Mouse (Mus musculus): Measurements from ENCODE around the gene Col23a1.

The Col23a1 gene

GRCm38 (mm10) chr11:51542424-51542823 lies 252.7 kb downstream of the Col23a1 start:
- DNase-seq (ENCODE audit: low read depth) = no peak

GRCm38 (mm10) chr11:51543487-51544050 lies 253.8 kb downstream of the Col23a1 start:
- DNase-seq (ENCODE audit: low read depth) = no peak

DNA sequence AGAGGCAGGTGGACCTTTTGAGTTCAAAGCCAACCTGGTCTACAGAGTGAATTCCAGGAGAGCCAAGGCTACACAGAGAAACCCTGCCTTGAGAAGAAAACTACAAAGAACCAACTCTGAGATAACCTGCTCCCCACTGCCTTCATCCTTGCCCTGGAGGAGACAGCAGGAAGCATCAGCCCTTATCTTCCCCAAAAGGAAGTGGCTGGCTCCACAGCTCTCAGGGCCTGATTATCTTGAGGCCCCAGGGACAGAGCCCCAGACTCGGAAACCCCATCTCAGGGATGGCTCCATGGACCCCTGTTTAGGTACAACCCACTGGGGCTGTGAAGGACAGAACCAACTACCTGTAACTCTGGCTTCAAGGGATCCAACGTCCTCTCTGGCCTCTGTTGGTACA lies 254.7 kb downstream of the Col23a1 start:
- no peak for DNase-seq (ENCODE audit: low read depth)

DNA sequence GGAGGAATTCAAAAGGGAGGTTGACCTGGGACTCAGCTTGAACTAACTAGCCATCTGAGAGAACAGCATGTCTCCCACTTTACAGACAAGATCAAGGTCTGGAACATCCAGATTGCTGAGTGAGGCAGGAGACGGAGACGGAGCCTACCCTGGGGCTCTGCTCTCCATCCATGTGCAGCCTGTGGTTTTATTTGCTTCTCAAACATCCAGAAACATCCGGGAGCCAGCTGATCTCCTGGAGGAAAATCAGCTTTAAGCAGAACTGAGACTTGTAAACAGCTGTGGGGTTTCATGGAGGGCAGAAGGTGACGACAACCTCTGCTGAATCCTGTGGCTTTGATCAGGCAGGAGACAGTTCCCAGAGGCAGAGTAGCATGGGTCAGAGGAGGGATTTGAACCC lies 256.1 kb downstream of the Col23a1 start:
- no peak for DNase-seq (ENCODE audit: low read depth)

DNA sequence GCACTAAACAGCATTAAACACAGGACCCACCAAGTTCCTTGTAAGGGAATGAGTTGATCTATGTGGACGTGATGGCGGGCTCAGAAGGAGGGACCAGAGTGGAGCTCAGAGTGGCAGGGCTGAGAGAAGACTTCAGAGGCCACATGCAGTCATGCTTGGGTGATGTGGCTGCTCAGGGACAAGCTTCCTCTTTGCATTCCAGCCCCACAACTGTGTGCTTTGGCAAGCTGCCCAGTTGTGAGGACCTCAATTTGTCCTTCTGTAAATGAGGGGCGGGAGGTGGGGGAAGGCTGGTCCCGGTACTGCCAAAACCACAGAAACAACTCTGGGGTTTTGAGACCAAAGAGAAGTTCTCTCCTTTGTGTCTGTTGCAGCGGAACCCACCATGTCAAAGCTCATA lies 261.5 kb downstream of the Col23a1 start:
- DNase-seq (ENCODE audit: low read depth) = peak; percentile 38

DNA sequence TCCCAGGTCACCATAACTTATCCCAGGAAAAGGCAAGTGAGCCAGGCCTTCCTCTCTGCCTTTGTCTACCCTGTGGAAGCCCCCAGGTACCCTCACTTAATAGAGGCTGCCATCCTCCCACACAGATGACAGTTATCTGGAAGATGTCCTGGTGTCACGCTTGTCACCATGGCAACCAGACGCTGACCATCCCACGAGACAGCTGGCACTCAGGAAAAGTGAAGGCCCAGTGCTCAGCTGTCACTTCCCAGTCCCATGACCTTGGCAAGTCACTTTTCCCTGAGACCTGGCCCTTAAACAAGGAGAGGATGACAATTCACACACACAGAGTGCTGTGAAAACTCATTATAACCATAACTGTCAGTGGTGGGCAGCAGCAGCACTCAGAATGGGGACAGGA lies 262.4 kb downstream of the Col23a1 start:
- DNase-seq (ENCODE audit: low read depth) = no peak

GRCm38 (mm10) chr11:51554590-51554989 lies 264.9 kb downstream of the Col23a1 start:
- DNase-seq (ENCODE audit: low read depth) = no peak

DNA sequence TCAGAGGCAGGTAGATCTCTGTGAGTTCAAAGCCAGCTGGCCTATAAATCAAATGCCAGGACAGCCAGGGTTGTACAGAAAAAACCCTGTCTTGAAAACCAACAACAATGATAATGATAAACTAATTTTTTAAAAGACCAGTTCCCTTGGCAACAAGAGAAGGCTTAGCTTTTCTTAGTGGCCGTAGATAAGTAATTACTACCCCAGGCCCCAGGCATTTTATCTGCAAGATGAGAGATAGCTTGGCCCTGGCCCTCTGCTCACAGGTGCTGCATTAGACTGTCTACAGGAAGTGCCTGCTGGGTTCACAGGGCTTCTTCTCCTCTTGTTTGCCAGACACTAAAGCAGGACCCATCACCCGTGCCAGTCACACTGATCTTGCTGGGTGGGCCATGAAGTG lies 265.3 kb downstream of the Col23a1 start:
- DNase-seq (ENCODE audit: low read depth) = no peak

GRCm38 (mm10) chr11:51563276-51563675 lies 273.6 kb downstream of the Col23a1 start:
- DNase-seq (ENCODE audit: low read depth) = no peak

DNA sequence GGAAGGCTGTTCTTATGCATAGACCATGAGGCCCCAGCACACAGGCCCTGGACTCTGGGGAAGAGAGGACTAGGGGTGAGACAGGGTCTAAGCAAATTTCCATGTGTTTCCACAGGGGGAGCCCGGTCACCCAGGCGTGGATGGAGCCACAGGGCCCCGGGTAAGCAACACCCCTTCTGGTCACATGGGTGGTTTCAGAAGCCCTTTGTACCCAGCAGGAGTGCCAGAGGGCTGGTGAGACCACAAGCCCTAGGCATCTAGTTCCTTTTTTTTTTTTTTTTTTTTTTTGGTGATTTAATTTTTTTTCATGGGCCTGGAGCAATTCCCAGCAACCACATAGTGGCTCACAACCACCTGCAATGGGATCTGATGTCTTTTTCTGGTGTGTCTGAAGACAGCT lies 275.3 kb downstream of the Col23a1 start:
- peak; percentile 54 for DNase-seq (ENCODE audit: low read depth)

GRCm38 (mm10) chr11:51565951-51566350 lies 276.2 kb downstream of the Col23a1 start:
- DNase-seq (ENCODE audit: low read depth) = no peak

DNA sequence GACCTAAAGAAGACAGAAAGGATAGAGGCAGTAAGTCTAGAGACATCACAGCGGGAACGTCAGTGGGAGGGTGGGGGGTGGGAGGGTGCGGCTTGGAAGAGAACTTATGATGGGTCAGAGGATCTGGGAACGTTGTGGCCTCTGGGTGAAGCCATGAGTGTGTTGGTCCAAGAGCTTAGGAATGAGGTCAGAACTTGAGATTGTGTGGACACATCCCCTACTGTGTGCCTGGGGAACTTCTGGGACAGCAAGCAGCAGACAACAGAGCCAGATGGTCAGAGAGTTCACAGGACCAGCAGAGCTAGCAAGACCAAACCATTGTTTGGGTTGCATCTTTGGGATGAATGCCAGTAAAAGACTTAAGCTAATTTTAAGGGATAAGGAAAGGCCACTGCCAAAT lies 279.1 kb downstream of the Col23a1 start:
- DNase-seq (ENCODE audit: low read depth) = no peak

DNA sequence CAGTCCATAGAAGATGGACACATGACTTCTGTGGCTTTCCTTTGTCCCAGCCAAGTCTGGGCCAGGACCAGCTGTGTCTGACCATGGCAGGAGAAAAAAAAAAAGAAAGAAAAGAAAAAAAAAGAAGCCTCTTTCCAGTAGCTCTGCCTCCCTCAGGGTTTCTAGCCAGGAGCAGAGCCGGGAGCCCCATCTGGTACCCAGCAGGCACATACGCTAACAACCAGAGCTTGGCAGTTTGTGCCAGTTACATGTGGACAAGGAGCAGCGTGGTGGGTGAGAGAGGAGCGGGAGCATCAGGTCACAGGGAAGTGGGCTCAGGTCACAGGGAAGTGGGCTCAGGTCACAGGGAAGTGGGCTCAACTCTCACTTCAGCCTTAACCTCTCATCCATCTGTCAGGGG lies 286.7 kb downstream of the Col23a1 start:
- DNase-seq (ENCODE audit: low read depth) = no peak

DNA sequence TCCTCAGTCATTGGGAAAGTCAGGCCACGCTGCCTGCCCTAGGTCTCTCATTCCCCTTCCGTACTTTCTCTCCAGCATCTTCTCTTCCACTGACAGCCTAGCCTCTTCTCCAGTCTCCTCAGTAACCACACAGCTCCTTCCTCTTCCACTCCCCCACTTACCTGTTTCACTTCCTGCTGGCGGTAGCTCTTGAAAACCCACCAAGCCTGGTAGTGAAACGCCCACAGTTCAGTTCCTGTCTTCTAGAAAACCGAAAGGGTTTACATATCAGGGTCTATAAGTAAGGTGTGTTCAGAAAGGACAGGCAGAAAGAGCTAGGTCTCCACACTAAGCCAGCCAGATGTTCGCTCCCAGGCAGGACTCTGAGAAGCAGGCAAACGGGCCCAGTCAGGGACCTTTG lies 287.9 kb downstream of the Col23a1 start:
- no peak for DNase-seq (ENCODE audit: low read depth)

DNA sequence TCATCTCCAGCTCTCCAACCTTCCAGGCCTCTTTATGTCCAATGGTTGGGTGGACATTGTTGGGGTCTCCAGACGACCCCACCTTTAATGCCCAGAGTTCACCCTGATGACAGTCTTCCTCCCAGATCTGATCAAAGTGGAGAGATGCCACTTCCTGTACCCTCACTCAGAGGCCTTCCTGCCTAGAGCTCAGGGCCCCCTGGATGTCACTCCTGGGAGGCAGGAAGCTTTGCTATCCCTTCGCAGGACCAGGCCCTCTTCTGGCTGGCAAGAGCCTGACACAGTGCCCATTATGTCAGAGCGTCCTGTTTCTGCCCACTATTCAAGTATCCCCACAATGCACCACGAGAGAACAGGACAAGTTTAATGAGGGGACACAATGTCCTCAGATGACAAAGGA lies 289.3 kb downstream of the Col23a1 start:
- DNase-seq (ENCODE audit: low read depth) = no peak

- peak; percentile 79 for DNase-seq (ENCODE audit: low read depth)
These were observed 293.0 kb downstream of the Col23a1 start for GRCm38 (mm10) chr11:51582713-51583112.

DNA sequence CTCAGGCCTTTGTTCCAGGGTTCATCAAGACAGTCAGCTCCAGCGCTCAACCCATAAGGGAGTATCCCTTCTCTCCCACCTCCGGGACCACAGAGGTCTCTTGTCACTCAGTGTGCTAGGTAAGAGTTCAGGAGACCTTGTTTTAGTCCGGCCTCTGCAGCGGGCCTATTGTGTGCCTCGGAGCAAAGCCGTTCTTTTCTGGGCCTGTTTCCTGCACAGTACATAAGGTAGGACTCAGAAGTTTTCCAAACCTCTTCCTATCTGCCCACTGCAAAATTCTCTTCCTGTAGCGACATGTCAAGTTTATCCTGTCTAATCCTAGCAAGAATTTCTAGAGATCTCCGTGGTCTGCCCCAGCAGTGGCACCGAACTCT lies 294.3 kb downstream of the Col23a1 start:
- no peak for DNase-seq (ENCODE audit: low read depth)

DNA sequence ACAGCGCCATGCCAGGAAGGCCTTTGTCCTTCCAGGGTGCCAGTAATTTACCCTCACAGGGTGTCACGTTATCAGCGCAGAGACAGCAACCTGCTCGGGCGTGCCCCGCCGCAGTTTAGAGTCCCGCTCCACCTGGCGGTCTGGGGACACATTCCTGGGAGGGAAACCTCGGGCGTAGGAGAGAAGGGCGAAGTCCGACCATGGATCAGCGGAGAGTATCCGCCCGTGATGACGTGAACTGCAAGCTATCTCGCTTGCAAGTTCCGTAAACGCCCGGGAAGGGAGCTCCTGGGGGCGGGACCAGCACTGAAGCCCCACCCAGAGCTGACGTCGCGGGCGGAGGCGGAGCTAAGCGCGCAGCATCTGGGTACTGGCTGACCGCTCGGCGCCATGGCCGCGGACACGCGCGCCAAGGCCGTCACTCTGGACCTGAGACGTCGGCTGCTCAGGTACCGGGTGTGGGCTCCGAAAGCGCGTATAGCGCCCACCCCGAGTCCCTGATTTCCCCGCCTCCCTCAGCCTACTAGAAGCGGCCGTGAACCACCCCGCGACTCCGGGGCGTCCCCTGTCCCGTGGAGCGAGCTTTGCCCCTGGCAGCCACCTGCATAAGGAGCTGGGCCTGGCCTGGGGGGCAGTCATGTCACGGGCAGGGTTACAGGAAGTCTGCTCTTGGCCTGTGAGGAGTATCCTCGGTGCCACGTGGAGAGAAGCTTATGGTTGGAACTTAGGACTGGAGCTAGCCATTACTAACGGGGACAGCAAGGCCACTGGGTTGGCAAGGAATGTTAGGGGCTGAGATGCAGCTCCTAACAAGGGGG lies 294.9 kb downstream of the Col23a1 start, which contains the start of gene Phykpl:
TSS of gene Phykpl (plus strand) at position 327 of the 818 bp plus-strand sequence.
- peak; percentile 91 for DNase-seq (ENCODE audit: low read depth)

DNA sequence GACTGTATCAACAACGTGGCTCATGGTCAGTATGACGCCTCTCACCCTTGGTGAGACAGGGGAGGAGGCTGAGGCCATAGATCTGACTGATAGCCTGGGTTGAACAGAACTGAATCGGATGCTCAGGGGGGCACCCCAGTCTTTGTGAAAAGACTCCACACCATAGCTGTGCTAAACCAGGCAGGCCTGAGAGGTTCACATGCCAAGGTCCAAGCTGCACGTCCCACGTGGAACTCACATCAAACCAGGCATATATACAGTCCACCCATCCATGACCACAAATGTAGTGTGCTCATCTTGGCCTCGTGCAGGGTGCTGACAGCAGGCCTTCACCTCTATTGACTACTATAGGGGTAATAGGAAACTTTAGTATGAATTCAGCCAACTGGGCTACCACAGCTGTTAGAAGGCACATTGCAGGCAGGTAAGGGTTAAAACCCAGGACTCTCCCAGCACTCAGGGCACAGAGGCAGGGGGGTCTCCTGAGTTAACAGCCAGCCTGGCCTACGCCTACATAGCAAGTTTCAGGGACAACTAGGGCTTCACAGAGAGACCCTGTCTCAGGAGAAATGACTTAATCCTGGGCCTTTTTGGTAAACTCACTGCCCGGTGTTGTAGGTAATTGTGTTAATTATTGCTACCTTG lies 296.0 kb downstream of the Col23a1 start:
- no peak for DNase-seq (ENCODE audit: low read depth)

- DNase-seq (ENCODE audit: low read depth) = no peak
These were observed 296.7 kb downstream of the Col23a1 start for GRCm38 (mm10) chr11:51586411-51586810.

DNA sequence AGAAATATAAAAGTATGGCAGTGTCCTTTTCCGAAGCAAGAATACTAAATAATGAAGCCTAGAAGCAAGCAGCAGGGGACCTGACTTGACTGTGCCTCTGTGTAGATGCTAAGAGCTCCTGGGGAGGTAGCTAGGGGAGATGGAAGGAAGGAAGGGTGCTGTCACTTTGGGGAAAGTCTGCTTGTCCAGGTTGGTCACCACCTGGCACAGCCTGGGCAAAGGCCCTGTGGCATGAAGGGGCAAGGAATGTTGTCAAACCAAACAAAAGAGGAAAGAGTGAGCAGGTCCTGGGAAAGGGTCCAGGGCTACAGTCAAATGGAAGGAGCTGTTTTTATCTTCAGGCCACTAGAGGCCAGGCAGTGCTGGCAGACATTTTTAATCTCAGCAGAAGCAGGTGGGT lies 297.3 kb downstream of the Col23a1 start:
- no peak for DNase-seq (ENCODE audit: low read depth)

- DNase-seq (ENCODE audit: low read depth) = no peak
These were observed 299.1 kb downstream of the Col23a1 start for GRCm38 (mm10) chr11:51588833-51589232.

DNA sequence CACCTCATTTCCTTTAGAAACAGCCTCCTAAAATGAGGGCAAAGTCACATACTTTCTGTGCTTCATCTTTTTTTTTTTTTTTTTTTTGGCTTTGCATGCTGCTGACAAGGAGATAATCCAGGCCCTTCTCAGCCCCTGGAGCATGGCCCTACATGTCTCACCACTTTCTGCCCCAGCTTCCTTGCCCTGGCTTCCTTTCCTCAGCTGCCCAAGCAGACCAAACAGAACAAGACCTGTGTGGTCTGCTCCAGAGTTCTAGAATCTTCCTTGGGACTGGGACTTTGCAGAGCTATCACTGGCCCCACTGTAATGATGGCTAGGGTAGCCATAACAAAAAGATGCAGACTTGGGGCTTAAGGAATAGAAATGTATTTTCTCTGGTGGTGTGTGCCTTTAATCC lies 300.3 kb downstream of the Col23a1 start:
- DNase-seq (ENCODE audit: low read depth) = no peak

Measured in c-Kit-positive CD71-negative TER-119-negative erythroid progenitor cells, embryonic 14.5 days (primary cell).